Mouse (Mus musculus) retina, postnatal 1 day (tissue): ENCODE measurements at regions not wholly inside any gene's neighbourhood (a gene's known extent, or its start where the extent isn't known, plus 50 kb on each side); places are given as distances from the start of the nearest gene placed in this dataset.
A peak's percentile ranks its signal among the peaks of the same experiment; 100 is the strongest.

Source experiments
- DNase-seq: peaks from one replicate; pipeline ENCODE4 v3.0.0-alpha.2; 2012

- DNase-seq, result peak; percentile 30
Measured at GRCm38 (mm10) chr2:67332211-67332610, 81.3 kb upstream of the Gm21830 start.

DNA sequence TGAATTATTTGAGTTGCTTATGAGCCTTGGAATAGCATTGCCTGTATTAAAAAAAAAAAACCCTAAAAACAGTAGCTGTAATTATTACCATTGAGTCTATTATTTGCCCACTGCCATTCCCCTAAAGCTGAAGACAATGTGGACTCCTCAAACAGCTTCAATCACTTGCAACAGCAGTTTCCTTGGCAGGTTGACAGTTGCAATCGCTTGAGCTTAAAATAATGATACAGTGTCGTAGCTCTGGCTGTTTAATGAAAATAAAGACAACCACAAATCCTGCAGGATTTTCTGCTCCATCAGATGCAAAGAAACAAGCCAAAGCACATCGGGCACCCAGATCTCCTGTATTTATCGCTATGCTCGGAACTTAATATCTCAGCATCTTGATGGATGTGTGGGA is 68.8 kb upstream of the Gm21830 start:
- DNase-seq, result no peak
